Mouse (Mus musculus) lung, postnatal 0 days (tissue): ENCODE data around the gene Ppp1r9a.

Source experiments
- CTCF ChIP-seq: IDR thresholded peaks from 2 replicates; pipeline ENCODE4 v1.5.1; 2016; ENCODE audit warnings: antibody characterized with exemption, mild to moderate bottlenecking
- EP300 ChIP-seq: IDR thresholded peaks from 2 replicates; pipeline ENCODE4 v1.6.1; 2016; ENCODE audit warnings: antibody characterized with exemption, mild to moderate bottlenecking, control low read depth

DNA sequence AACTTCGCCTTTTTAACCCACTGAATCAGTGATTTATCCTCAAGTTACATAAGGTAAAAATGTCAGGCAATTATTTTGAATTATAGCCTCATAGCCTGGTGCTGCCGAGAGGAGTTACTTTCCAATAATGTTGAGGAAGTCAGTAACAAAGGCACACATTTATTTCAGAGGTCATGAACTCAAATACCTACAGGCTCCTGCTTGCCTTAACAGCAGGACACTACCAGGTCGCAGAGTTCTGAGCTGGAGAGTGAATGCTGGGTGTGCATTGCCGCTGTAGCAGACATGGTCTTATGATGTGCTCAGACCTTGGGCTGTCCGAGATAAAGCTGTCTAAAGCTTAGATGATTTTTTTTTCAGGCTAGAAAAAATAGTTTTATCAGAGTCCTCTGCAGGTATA lies 196.6 kb downstream of the Ppp1r9a start:
- no peak for TF ChIP-seq CTCF
- TF ChIP-seq EP300, result no peak
